Comparison of ENCODE assay signal across 8 mouse cellular contexts in genomic region chr10:84439228-84439596, GRCm38 (mm10). TPM values are rescaled to one million over a fixed set of nuclear protein-coding genes. Genes with fewer than 3 reads are reported as not detected.
A peak's percentile ranks its signal among the peaks of the same experiment; 100 is the strongest.
DNase-seq lines count a peak whose midpoint lies in the region; ATAC-seq and TF ChIP-seq lines count a peak whose summit lies in the region.

No protein-coding gene starts in this region.

- TF ChIP-seq CTCF in layer of hippocampus, adult 2 months (conservative IDR thresholded peaks at IDR 0.05), result no peak
- TF ChIP-seq CTCF in brain, embryonic 14.5 days (IDR thresholded peaks at IDR 0.05; ENCODE audit: borderline replicate concordance, extremely low read depth, insufficient read depth, insufficient read length), result no peak
- TF ChIP-seq CTCF in intestine, postnatal 0 days (IDR thresholded peaks at IDR 0.05; ENCODE audit: low read depth), result no peak

- H3K4me1 ChIP-seq in forebrain, embryonic 14.5 days (ENCODE audit: control insufficient read depth, insufficient read depth, low read length), result peaks cover 43% of the 10 kb centered on the region
- no peaks in the 10 kb centered on the region for H3K4me1 ChIP-seq in intestine, postnatal 0 days (replicated peaks; ENCODE audit: control insufficient read depth, insufficient read depth, low read length)
- H3K4me1 ChIP-seq in neural tube, embryonic 15.5 days, result peaks cover 76% of the 10 kb centered on the region

- H3K27me3 ChIP-seq in forebrain, embryonic 14.5 days (replicated peaks; ENCODE audit: control insufficient read depth, insufficient read depth, low read length), result no peaks in the 10 kb centered on the region
- peaks cover 23% of the 10 kb centered on the region for H3K27me3 ChIP-seq in intestine, postnatal 0 days (replicated peaks; ENCODE audit: control insufficient read depth, insufficient read depth, low read length)
- no peaks in the 10 kb centered on the region for H3K27me3 ChIP-seq in neural tube, embryonic 15.5 days (replicated peaks)

- no peak for DNase-seq in layer of hippocampus, adult 2 months (ENCODE audit: low spot score in 2 of 2)
- DNase-seq in layer of hippocampus, adult 18-20 months (ENCODE audit: low spot score in 2 of 2), result no peak
- DNase-seq in brain, embryonic 14.5 days (ENCODE audit: low read depth), result peak; percentile 51
- peak; percentile 30 for DNase-seq in forebrain, embryonic 14.5 days (ENCODE audit: low spot score)
- no peak for DNase-seq in urinary bladder, postnatal 10 days (ENCODE audit: low spot score)

- H3K4me3 ChIP-seq in layer of hippocampus, adult 2 months, result peak overlapping the region; percentile 78
- H3K4me3 ChIP-seq in forebrain, embryonic 14.5 days (ENCODE audit: low read depth, low read length), result peak overlapping the region; percentile 84
- H3K4me3 ChIP-seq in intestine, postnatal 0 days (ENCODE audit: low read depth, low read length), result peak overlapping the region; percentile 57
- H3K4me3 ChIP-seq in neural tube, embryonic 15.5 days (replicated peaks), result peak overlapping the region; percentile 77

- H3K4me2 ChIP-seq in forebrain, embryonic 14.5 days (ENCODE audit: low read length), result peak overlapping the region; percentile 92
- H3K4me2 ChIP-seq in intestine, postnatal 0 days (replicated peaks; ENCODE audit: low read depth), result peak overlapping the region; percentile 94
- peak overlapping the region; percentile 72 for H3K4me2 ChIP-seq in neural tube, embryonic 15.5 days

- WGBS in forebrain, embryonic 14.5 days, result 9% methylated on average over 7 of the region's 7 CpGs
- 22% methylated on average over 7 of the region's 7 CpGs for WGBS in intestine, postnatal 0 days
- 12% methylated on average over 7 of the region's 7 CpGs for WGBS in neural tube, embryonic 15.5 days

- peak overlapping the region; percentile 100 for H3K9ac ChIP-seq in forebrain, embryonic 14.5 days (ENCODE audit: low read length)
- 0 out of 2 replicates have a peak overlapping the region, but pooled peaks have one; percentile 11 for H3K9ac ChIP-seq in intestine, postnatal 0 days (ENCODE audit: low read depth, low read length)
- H3K9ac ChIP-seq in neural tube, embryonic 15.5 days (replicated peaks), result peak overlapping the region; percentile 81

- ATAC-seq in forebrain, embryonic 14.5 days, result no peak
- no peak for ATAC-seq in intestine, postnatal 0 days
- no peak for ATAC-seq in neural tube, embryonic 15.5 days (ENCODE audit: low FRiP score)
- no peak for ATAC-seq in megakaryocyte progenitor cell, adult 5-6 weeks (replicated peaks; ENCODE audit: poor library complexity)

- no peak for TF ChIP-seq POLR2A in brain, embryonic 14.5 days (IDR thresholded peaks at IDR 0.05; ENCODE audit: borderline replicate concordance, extremely low read depth, insufficient read depth, insufficient read length, poor library complexity, severe bottlenecking)

- H3K36me3 ChIP-seq in forebrain, embryonic 14.5 days (ENCODE audit: control insufficient read depth, insufficient read depth, low read length), result 0 out of 2 replicates have a peak, but pooled peaks cover under 1% of the 10 kb centered on the region
- no peaks in the 10 kb centered on the region for H3K36me3 ChIP-seq in intestine, postnatal 0 days (ENCODE audit: control insufficient read depth, insufficient read depth)
- no peaks in the 10 kb centered on the region for H3K36me3 ChIP-seq in neural tube, embryonic 15.5 days

- no peaks in the 10 kb centered on the region for H3K9me3 ChIP-seq in forebrain, embryonic 14.5 days (replicated peaks; ENCODE audit: control insufficient read depth, low read length)
- no peaks in the 10 kb centered on the region for H3K9me3 ChIP-seq in intestine, postnatal 0 days (ENCODE audit: control insufficient read depth)
- no peaks in the 10 kb centered on the region for H3K9me3 ChIP-seq in neural tube, embryonic 15.5 days (replicated peaks)

- peak overlapping the region; percentile 100 for H3K27ac ChIP-seq in layer of hippocampus, adult 2 months
- peak overlapping the region; percentile 61; the same call in 1 of the 2 replicates for H3K27ac ChIP-seq in forebrain, embryonic 14.5 days (ENCODE audit: low read depth, low read length)
- no peak overlapping the region for H3K27ac ChIP-seq in intestine, postnatal 0 days (ENCODE audit: low read depth, low read length)
- no peak overlapping the region for H3K27ac ChIP-seq in neural tube, embryonic 15.5 days (replicated peaks)

RNA-seq across cellular contexts. Expression of gene Nuak1, which starts 1.2 kb away (rescaled TPM):
- 10 to 100 TPM; 47.9 to 51.4 TPM for total RNA-seq in layer of hippocampus, adult 2 months (2021)
- 10 to 100 TPM; 62.7 to 66.4 TPM for total RNA-seq in layer of hippocampus, adult 18-20 months (2021)
- 52.9 and 54.8 TPM in 2 replicates for polyA plus RNA-seq in brain, embryonic 14.5 days (2012; rRNA removed)
- 12.6 and 12.9 TPM in 2 replicates for polyA plus RNA-seq in forebrain, embryonic 14.5 days (2014; fragmentation: Nextera tagmentation; extraction: Ambion mirVana)
- polyA plus RNA-seq in intestine, postnatal 0 days (2015; fragmentation: Nextera tagmentation; extraction: Ambion mirVana), result 0.37 and 0.55 TPM in 2 replicates
- 4.1 and 4.8 TPM in 2 replicates for polyA plus RNA-seq in neural tube, embryonic 15.5 days (2015; fragmentation: Nextera tagmentation; extraction: Ambion mirVana)
- 0.12 TPM in 2 replicates for total RNA-seq in megakaryocyte progenitor cell, adult 5-6 weeks (2015)
- total RNA-seq in megakaryocyte progenitor cell, adult 5-6 weeks (2017), result 0.03 and 0.17 TPM in 2 replicates

Comparison
In these comparisons a context has a peak if more than half of its experiments do, and no peak if none do; other contexts are left out.
1. DNase-seq: peak in brain, embryonic 14.5 days (single experiment) and forebrain, embryonic 14.5 days (single experiment); none in layer of hippocampus, adult 2 months (0 of 2), layer of hippocampus, adult 18-20 months (0 of 2) and urinary bladder, postnatal 10 days (single experiment).
2. H3K27ac ChIP-seq: peak in layer of hippocampus, adult 2 months (single experiment) and forebrain, embryonic 14.5 days (single experiment); none in intestine, postnatal 0 days (single experiment) and neural tube, embryonic 15.5 days (single experiment).
3. H3K9ac ChIP-seq: peak in every context shown above with its lines; median percentile 100 in forebrain, embryonic 14.5 days; 81 in neural tube, embryonic 15.5 days; 11 in intestine, postnatal 0 days.
4. Peak in every context shown above with its lines, with median percentiles within 50 percentile points of each other: H3K4me3 ChIP-seq and H3K4me2 ChIP-seq.